Mouse (Mus musculus) liver, embryonic 12.5 days (tissue): ENCODE measurements around the gene Camsap2. TPM values are rescaled to one million over a fixed set of nuclear protein-coding genes. Genes with fewer than 3 reads are reported as not detected.

Source experiments
- ATAC-seq: fragments of 200-750 bp; cut with Nextera tagmentation; 2 replicates; pipeline ENCODE4 v1.8.0; 2017; ENCODE audit warnings: moderate number of reproducible peaks, mild to moderate bottlenecking, moderate library complexity
- H3K27ac ChIP-seq: fragments of 300-500 bp; sonication (generic); 2 replicates; pipeline ENCODE4 v1.5.1; 2016; ENCODE audit warnings: mild to moderate bottlenecking
- H3K27me3 ChIP-seq: fragments of 300-500 bp; sonication (generic); replicated peaks from 2 replicates; pipeline ENCODE4 v1.6.1; 2016; ENCODE audit warnings: mild to moderate bottlenecking, moderate library complexity
- H3K36me3 ChIP-seq: fragments of 300-500 bp; sonication (generic); 2 replicates; pipeline ENCODE4 v1.6.1; 2016; ENCODE audit warnings: mild to moderate bottlenecking, moderate library complexity
- H3K4me1 ChIP-seq: fragments of 300-500 bp; sonication (generic); 2 replicates; pipeline ENCODE4 v1.6.1; 2016
- H3K4me2 ChIP-seq: fragments of 300-500 bp; sonication (generic); 2 replicates; pipeline ENCODE4 v1.6.1; 2016; ENCODE audit warnings: mild to moderate bottlenecking, moderate library complexity
- H3K4me3 ChIP-seq: fragments of 300-500 bp; sonication (generic); 2 replicates; pipeline ENCODE4 v1.5.1; 2016; ENCODE audit warnings: mild to moderate bottlenecking, moderate library complexity
- H3K9ac ChIP-seq: fragments of 300-500 bp; sonication (generic); 2 replicates; pipeline ENCODE4 v1.6.1; 2016; ENCODE audit warnings: mild to moderate bottlenecking, moderate library complexity
- H3K9me3 ChIP-seq: fragments of 300-500 bp; sonication (generic); replicated peaks from 2 replicates; pipeline ENCODE4 v1.6.1; 2016; ENCODE audit warnings: mild to moderate bottlenecking, moderate library complexity
- WGBS: fragments of 180-500 bp; shearing (Covaris S2); methylation state at CpG from one replicate; pipeline ENCODE4 v1.1.7; 2016; ENCODE audit not compliant: insufficient replicate concordance; 5-methylcytosine and 5-hydroxymethylcytosine counted together
- polyA plus RNA-seq: library from polyadenylated mRNA; unstranded; fragments of >200 nt; fragmentation: Nextera tagmentation; extraction: Ambion mirVana; gene quantifications from 2 replicates; pipeline ENCODE4 v1.2.1, GENCODE M21; 2016

Gene Camsap2
- polyA plus RNA-seq, 1 experiment from 2014 or later = 10.9 TPM

DNA sequence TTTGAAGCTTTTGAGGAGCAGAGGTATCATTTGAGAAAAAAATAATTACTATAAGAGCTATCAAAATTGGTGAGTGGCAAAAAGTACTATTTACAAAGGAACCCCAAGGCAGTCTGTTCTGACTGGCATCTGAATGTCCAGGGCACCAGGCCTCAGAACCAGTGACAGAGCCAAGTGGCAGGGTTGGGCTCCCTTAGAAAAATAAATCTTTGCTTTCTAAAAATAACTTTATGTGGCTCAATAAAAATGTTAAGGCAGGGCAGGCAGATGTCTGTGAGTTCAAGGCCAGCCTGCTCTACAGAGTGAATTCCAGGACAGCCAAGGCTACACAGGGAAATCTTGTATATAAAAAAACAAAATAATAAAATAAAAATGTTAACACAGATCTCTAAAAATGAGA lies 51.9 kb downstream of the Camsap2 start:
- H3K9ac ChIP-seq = no peak overlapping the region
- ATAC-seq = no peak
- no peak overlapping the region for H3K4me3 ChIP-seq
- H3K36me3 ChIP-seq = peaks cover 45% of the 10 kb centered on the region
- no peaks in the 10 kb centered on the region for H3K9me3 ChIP-seq
- H3K27ac ChIP-seq = no peak overlapping the region
- no peaks in the 10 kb centered on the region for H3K27me3 ChIP-seq
- no peak overlapping the region for H3K4me2 ChIP-seq
- no peaks in the 10 kb centered on the region for H3K4me1 ChIP-seq

DNA sequence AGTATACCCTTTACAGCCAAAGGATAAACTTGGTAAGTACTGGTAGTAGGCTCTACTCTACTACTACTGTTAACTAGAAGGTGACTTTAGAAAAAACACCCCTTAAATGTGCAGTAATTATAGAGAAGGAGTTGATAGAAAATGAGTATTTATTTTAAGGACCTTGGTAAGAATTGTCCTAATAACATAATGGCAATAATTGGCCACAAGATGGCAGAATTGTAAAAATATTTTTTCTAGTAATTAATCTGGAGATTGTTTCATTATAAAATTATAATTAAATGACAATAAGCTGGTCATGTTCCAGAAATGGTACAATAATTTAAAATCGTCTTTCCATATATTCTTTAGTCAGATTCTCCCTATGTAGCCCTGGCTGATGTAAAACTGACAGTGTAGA lies 56.1 kb downstream of the Camsap2 start:
- 31% methylated on average over 1 of the region's 1 CpGs for WGBS
- Histone ChIP-seq H3K27ac (no peak overlapping the region), H3K4me3 (no peak overlapping the region), H3K4me1 (no peaks in the 10 kb centered on the region), H3K4me2 (no peak overlapping the region), H3K9me3 (no peaks in the 10 kb centered on the region), H3K36me3 (peaks cover 59% of the 10 kb centered on the region), H3K27me3 (no peaks in the 10 kb centered on the region), H3K9ac (no peak overlapping the region)
- ATAC-seq = no peak

DNA sequence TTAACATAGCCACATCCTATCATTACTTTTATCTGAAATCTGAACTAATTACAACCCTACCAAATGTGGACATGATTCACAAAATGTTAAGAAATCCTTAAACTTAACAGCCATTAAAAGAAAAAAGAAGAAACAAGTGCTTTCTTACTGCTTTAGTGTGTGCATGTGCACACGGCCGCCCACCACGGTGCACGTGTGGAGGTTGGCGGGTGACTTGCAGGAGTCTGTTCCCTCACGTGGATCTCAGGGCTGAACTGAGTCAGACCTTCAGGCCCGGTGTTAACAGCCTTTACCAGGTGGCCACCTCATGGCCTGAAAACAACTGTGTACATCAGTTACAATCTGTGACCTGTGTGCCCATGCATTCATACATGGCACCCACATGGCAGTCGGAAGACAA lies 68.5 kb downstream of the Camsap2 start:
- 86% methylated on average over 8 of the region's 8 CpGs for WGBS

DNA sequence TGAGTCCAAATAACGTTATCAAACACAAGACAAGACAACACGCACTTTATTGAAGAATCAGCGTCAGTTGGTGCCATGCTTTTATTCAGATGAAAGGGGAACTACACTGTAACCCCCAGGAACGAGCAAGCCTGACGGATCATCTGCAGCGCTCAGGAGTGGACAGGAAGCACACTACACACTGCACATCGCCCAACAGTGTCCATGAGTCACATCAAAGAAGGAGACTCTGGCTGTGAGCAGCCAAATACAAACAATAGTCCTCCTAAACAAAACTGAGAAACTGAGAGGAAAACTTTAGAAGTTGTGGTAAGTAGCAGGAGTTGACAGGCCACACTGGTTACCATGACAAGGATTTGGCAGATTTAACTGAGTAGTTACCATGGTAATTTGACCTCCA lies 77.7 kb downstream of the Camsap2 start:
- WGBS = 58% methylated on average over 7 of the region's 7 CpGs
- Histone ChIP-seq H3K27me3 (peaks cover 18% of the 10 kb centered on the region), H3K9me3 (no peaks in the 10 kb centered on the region), H3K4me3 (no peak overlapping the region), H3K27ac (no peak overlapping the region), H3K9ac (no peak overlapping the region), H3K4me2 (no peak overlapping the region), H3K36me3 (peaks cover 48% of the 10 kb centered on the region), H3K4me1 (no peaks in the 10 kb centered on the region)
- no peak for ATAC-seq

More for the DNA sequence above, 68.5 kb downstream of the Camsap2 start:
- H3K4me3 ChIP-seq = no peak overlapping the region
- H3K27ac ChIP-seq = no peak overlapping the region
- H3K9ac ChIP-seq = no peak overlapping the region
- no peak for ATAC-seq
- no peaks in the 10 kb centered on the region for H3K9me3 ChIP-seq
- H3K36me3 ChIP-seq = peaks cover 97% of the 10 kb centered on the region
- no peak overlapping the region for H3K4me2 ChIP-seq
- no peaks in the 10 kb centered on the region for H3K4me1 ChIP-seq
- H3K27me3 ChIP-seq = no peaks in the 10 kb centered on the region

DNA sequence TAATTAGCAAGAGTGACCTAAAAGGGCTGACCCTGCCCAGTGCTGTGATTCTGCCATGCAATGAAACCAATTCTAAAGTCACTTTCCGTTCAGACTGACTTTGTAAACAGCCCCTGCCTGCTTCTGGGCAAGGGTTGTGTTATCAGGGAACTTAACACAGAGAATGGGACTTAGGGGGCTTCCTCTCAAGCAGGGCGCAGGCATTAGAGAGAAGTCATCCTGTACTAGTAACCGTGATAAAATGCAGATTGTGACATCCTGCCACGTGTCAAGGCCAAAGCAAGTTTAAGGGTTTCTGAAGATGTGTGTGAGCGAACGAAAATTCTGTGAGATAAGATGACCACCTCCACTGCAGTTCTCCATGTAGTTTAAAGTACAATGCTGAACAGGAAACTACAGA lies 79.8 kb downstream of the Camsap2 start:
- Histone ChIP-seq H3K27ac (no peak overlapping the region), H3K4me2 (no peak overlapping the region), H3K4me3 (no peak overlapping the region), H3K27me3 (peaks cover 39% of the 10 kb centered on the region), H3K9me3 (no peaks in the 10 kb centered on the region), H3K4me1 (no peaks in the 10 kb centered on the region), H3K9ac (no peak overlapping the region), H3K36me3 (peaks cover 27% of the 10 kb centered on the region)
- ATAC-seq = no peak
- 23% methylated on average over 6 of the region's 6 CpGs for WGBS

DNA sequence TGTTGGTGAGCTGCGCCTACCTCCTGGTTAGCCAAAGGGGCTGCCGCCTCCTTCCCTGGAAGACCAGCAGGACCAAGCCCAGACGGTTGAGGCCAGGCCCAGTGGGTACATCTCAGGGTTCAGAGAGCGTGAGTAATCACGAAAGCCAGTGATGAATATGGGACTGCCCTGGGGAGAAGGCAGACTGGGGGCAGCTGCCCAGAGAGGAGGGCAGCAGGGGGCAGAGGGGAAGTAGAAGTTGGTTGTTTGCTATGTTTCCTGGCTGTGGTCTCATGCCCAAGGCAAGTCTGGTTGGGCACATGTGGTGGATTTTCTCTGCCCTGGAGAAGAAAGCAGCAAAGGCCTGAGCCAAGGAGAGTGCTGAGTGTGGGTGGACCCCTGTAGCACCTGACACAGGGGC lies 82.5 kb downstream of the Camsap2 start:
- H3K4me1 ChIP-seq = 0 out of 2 replicates have a peak, but pooled peaks cover 9% of the 10 kb centered on the region
- H3K27me3 ChIP-seq = peaks cover 67% of the 10 kb centered on the region
- ATAC-seq = no peak
- H3K4me2 ChIP-seq = no peak overlapping the region
- no peaks in the 10 kb centered on the region for H3K9me3 ChIP-seq
- H3K36me3 ChIP-seq = peaks cover 6% of the 10 kb centered on the region
- H3K27ac ChIP-seq = no peak overlapping the region
- WGBS = 69% methylated on average over 5 of the region's 5 CpGs
- H3K4me3 ChIP-seq = no peak overlapping the region
- no peak overlapping the region for H3K9ac ChIP-seq

DNA sequence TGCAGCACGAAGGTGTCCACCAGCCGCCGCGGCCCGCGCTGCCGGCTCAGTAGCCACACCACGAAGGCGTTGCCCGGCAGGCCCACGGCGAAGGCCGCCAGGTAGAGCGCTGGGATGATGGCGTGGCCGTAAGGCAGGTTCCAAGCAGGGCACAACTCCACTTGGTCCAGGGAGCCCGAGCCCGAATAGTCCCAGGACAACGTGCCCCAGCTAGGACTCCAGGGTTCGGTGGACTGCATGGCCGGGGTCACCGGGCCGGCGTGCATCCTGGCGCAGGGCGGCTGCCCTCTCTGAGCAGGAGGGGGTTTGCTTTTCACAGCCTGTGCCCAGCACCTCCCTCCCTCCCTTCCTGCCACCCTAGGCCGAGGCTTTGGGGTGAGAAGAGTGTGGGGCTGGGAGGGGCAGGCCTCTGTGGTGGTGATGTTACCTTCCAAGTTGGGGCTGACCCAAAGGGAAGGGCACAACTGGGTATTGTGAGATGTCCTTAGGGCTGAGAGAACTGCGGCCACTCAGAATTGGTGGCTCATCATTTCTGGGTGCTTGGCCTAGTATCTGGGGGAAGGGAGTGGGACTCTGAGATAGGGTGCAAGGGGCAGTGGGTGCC lies 85.2 kb downstream of the Camsap2 start, which contains the start of gene Gpr25:
TSS of gene Gpr25 (minus strand) at position 239 of the 604 bp plus-strand sequence.
- H3K9ac ChIP-seq = no peak within 1 kb of the TSS
- no peak within 1 kb of the TSS for H3K27ac ChIP-seq
- 10% methylated on average over 27 of the region's 28 CpGs for WGBS
- H3K4me1 ChIP-seq = 0 out of 2 replicates have a peak, but pooled peaks cover 9% of the 10 kb centered on the region
- no peaks in the 10 kb centered on the region for H3K9me3 ChIP-seq
- peak within 1 kb of the TSS; percentile 49 for H3K4me3 ChIP-seq
- H3K36me3 ChIP-seq = no peaks in the 10 kb centered on the region
- peak within 1 kb of the TSS; percentile 67 for H3K4me2 ChIP-seq
- peaks cover 89% of the 10 kb centered on the region for H3K27me3 ChIP-seq
- 0 out of 2 replicates have a peak, but pooled peaks have one; percentile 7 for ATAC-seq

DNA sequence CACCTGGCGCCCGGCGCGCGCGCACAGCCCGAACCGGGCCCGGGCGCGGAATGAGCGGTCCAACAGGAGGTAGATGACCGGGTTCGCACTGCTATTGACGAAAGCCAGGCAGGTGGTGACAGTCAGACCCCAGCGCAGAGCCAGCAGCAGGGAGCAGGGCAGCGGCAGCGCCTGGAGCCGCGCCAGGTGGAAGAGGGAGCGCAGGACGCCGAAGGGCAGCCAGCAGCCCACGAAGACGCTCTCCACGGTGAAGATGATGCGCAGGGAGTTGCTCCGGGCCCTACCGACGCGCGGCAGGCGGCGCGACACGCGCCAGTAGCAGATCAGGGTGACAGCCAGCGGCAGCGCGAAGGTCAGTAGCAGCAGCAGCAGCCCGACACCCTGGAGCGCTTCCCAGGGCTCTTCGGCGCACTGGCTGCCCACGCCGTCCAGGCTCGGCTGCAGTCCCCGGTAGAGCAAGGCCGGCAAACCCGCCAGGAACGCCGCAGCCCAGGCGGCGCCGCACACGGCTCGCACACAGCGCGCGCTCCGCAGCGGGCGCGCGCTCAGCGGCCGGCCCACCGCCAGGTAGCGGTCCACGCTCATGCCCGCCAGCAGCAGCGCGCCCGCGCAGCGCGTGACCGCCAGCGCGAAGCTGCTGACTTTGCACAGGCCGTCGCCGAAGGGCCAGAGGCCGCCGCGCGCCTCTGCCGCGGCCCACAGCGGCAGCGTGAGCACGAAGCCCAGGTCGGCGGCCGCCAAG lies 85.8 kb downstream of the Camsap2 start:
- Histone ChIP-seq H3K9ac (no peak overlapping the region), H3K27ac (no peak overlapping the region), H3K9me3 (no peaks in the 10 kb centered on the region), H3K4me3 (peak overlapping the region; percentile 49), H3K4me1 (0 out of 2 replicates have a peak, but pooled peaks cover 13% of the 10 kb centered on the region), H3K4me2 (peak overlapping the region; percentile 67), H3K27me3 (peaks cover 93% of the 10 kb centered on the region), H3K36me3 (no peaks in the 10 kb centered on the region)
- 3% methylated on average over 95 of the region's 95 CpGs for WGBS
- peak; percentile 53; the same call in 1 of the 2 replicates for ATAC-seq

DNA sequence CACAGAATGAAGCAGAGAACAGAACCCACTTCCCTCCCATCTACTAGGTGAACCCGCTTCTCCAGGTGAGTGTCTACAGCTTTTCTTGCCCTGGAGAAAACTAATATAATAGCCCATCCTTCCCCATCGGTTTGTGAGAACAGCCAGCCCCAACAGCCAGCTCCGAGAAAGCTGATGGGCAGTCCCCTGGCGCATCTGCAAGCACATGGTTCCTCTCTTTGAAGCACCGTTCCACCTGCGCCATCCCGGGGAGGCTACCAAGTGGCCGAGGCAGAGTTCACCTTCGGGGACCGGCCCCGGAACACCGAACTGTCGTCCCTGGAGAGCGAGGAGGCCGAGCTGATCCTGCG lies 86.4 kb downstream of the Camsap2 start:
- WGBS = 4% methylated on average over 16 of the region's 16 CpGs
- H3K4me3 ChIP-seq = peak overlapping the region; percentile 49
- peak overlapping the region; percentile 67 for H3K4me2 ChIP-seq
- no peak for ATAC-seq
- no peak overlapping the region for H3K9ac ChIP-seq
- no peaks in the 10 kb centered on the region for H3K9me3 ChIP-seq
- no peaks in the 10 kb centered on the region for H3K36me3 ChIP-seq
- H3K27ac ChIP-seq = no peak overlapping the region
- 0 out of 2 replicates have a peak, but pooled peaks cover 14% of the 10 kb centered on the region for H3K4me1 ChIP-seq
- H3K27me3 ChIP-seq = peaks cover 92% of the 10 kb centered on the region

DNA sequence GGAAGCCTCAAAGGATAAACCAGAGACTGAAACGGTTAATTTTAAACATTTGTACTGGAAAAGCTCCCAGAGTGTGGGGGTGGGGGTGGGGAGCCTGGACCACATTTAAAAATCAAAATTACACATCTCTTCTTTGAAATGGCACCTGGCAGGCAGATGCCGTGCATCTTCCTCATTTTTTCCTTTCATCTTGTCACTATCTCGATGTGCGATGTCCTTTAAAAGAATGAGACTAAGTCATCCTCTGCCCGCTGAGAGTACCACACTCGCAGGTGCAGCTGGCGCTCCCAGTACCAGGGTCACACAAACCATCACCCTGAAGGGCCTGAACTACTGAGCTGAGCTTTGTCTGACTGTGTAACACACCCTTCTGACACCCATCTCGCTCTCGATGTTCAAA lies 87.4 kb downstream of the Camsap2 start:
- Histone ChIP-seq H3K27me3 (peaks cover 85% of the 10 kb centered on the region), H3K4me2 (no peak overlapping the region), H3K27ac (no peak overlapping the region), H3K9ac (no peak overlapping the region), H3K9me3 (no peaks in the 10 kb centered on the region), H3K4me1 (0 out of 2 replicates have a peak, but pooled peaks cover 14% of the 10 kb centered on the region), H3K4me3 (no peak overlapping the region), H3K36me3 (no peaks in the 10 kb centered on the region)
- WGBS = 57% methylated on average over 9 of the region's 9 CpGs
- no peak for ATAC-seq

DNA sequence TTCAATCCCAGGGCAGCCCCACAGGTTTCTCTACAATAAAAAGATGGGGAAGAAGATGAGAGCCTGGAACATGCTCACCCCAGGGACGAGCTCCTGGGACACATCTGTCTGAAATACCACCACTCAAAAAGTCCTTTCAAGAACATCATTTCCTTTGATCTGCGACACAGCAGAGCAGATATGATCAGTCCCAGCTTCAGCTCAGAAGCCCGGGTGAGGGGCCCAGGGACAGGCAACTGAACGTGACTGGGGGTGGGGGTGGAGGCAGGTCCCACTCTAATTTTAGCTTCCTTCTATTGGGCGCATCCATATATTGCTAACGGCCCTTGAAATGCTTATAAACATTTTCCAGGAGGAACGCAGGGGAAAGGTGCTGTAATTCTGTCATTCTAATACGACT lies 90.2 kb downstream of the Camsap2 start:
- H3K4me1 ChIP-seq = 0 out of 2 replicates have a peak, but pooled peaks cover 13% of the 10 kb centered on the region
- 35% methylated on average over 8 of the region's 8 CpGs for WGBS

DNA sequence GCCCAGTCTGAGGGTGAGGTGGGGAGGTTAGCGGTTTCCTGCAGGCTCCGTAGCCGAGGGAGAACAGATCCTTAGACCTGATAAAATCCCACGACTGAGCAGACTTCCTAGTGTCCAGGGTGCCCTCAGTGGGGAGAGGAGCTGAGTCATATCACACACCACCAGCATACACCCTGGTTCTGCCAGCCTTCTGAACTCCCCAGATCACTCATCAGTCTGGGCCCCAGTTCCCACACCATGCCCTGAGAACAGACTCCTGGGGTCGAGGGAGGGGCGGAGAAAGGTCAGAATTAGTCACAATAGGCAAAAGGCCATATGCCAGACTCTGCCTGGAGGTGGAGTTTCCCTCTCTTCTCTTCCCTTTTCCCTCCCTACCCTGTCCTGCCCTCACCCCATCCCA lies 90.7 kb downstream of the Camsap2 start:
- Histone ChIP-seq H3K4me2 (no peak overlapping the region), H3K27me3 (peaks cover 52% of the 10 kb centered on the region), H3K36me3 (no peaks in the 10 kb centered on the region), H3K9ac (no peak overlapping the region), H3K9me3 (no peaks in the 10 kb centered on the region), H3K4me1 (0 out of 2 replicates have a peak, but pooled peaks cover 8% of the 10 kb centered on the region), H3K27ac (no peak overlapping the region), H3K4me3 (no peak overlapping the region)
- no peak for ATAC-seq
- 10% methylated on average over 6 of the region's 6 CpGs for WGBS

More for the DNA sequence above, 90.2 kb downstream of the Camsap2 start:
- H3K4me3 ChIP-seq = no peak overlapping the region
- peaks cover 56% of the 10 kb centered on the region for H3K27me3 ChIP-seq
- H3K4me2 ChIP-seq = no peak overlapping the region
- no peaks in the 10 kb centered on the region for H3K9me3 ChIP-seq
- H3K36me3 ChIP-seq = no peaks in the 10 kb centered on the region
- H3K27ac ChIP-seq = no peak overlapping the region
- ATAC-seq = no peak
- no peak overlapping the region for H3K9ac ChIP-seq
